Mouse (Mus musculus) gastrocnemius, adult 18-20 months (tissue): ENCODE measurements around the gene Tmem268. TPM values are rescaled to one million over a fixed set of nuclear protein-coding genes. Genes with fewer than 3 reads are reported as not detected.
A peak's percentile ranks its signal among the peaks of the same experiment; 100 is the strongest.

Source experiments
- DNase-seq: peaks from one replicate; pipeline ENCODE4 v3.0.0; 2021; ENCODE audit warnings: low spot score
- long read RNA-seq, 2 experiments: library from polyadenylated mRNA; stranded (forward); transcript quantifications; one replicate each; pipeline ENCODE4 v2.0.0; 2021
- total RNA-seq, 2 experiments: library from RNA; stranded (reverse); gene quantifications; 2 replicates each; pipeline ENCODE4 v1.2.3; 2021

The Tmem268 gene
- total RNA-seq: 10 to 100 TPM; 15.8 to 16.4 TPM
- long read RNA-seq, experiment 1, transcript Tmem268-201 (10 exons, 3,765 nt): major isoform, 16 of 31 reads
- long read RNA-seq, experiment 1, partial matches to known transcripts: 1 of 31 reads
- long read RNA-seq, experiment 1, other reads (novel, unspliced or antisense): 13 of 31 reads
- long read RNA-seq, experiment 2, transcript Tmem268-201 (10 exons, 3,765 nt): major isoform, 5 of 18 reads
- long read RNA-seq, experiment 2, partial matches to known transcripts: 2 of 18 reads
- long read RNA-seq, experiment 2, other reads (novel, unspliced or antisense): 11 of 18 reads

DNA sequence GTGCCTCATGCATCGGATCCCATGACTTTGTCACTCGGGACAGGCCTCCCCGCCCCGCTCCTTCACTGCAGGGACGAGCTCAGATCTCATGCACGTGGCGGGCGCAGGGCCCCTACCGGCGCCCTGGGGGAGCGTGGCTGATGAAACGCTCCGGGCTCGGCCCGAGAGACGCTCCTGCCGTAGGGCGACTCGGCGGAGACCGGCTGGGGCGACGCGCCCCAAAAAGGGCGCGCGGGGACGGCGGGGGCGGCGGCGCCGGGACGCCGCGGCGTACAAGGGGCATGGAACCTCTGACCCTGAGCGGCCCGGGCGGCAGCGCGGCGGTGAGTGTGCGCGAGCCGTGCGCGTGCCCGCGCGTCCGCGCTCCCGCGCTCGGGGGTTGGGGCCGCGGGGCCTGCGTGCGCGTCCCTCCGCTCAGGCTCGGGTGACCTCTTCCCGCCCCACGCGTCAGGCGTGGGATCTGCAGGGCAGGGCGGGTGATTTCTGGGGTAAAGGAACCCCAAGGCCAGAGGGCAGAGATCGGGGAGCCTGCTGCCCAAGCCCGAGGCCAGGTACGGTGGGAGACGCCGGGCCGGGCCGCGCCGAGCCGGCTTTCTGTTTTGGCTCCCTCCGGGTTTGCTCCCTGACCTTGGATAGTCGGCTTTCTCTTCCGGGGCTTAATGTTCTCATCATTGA lies at the start of gene Tmem268:
Gene Tmem268, plus strand, starts transcription at position 375 of the 675 bp plus-strand sequence.
- peak; percentile 75 for DNase-seq

DNA sequence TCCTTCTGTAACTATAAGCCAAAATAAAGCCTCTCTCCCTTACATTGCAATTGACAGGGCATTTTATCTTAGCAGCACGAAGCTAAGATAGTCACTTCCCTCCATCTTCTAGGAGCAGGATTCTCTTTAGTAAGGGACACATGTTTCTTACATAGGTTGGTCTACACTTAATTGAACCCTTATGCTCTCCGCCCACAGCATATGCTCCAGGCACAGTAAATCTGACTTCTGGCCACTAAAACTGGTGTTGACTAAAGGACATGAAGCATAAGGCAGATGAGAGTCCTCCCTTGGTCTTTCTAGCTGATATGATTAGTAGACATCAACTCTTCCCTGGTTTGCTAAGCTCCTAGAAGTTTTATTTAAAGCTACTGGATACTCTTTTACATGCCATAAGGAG lies 45.7 kb upstream of the Tmem268 start:
- no peak for DNase-seq

- DNase-seq: no peak
Observed at GRCm38 (mm10) chr4:63514454-63514984, 44.1 kb upstream of the Tmem268 start.

- no peak for DNase-seq
Observed at GRCm38 (mm10) chr4:63515021-63515420, 43.6 kb upstream of the Tmem268 start.

DNA sequence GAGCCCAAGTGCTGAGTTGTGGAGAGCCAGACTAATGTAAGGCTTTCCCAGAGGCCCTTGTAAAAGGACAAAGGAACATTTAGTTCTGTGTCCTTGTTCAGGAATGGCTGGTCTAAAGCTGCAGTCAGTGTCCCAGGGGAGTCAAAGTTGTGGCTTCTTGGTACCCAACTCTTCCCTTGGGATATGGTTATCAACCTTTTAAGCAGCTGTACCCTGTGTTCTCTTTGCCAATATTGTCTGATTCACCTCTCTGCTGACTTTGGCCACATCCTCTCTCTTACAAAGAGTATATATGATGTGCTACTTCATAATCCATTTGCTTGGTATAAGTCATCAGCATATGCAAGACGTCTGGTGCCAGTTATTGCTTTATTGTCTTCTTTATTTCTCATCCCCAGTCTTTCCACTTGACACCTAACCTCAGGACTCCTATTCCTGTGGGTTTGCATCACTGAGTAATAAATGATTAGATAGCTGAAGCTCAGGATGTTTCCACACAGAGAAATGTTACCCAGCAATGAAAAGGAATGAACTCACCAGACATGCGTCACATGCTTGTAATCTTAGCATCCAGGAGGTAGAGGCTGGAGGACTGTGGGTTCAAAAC lies 36.7 kb upstream of the Tmem268 start:
- DNase-seq: no peak

DNA sequence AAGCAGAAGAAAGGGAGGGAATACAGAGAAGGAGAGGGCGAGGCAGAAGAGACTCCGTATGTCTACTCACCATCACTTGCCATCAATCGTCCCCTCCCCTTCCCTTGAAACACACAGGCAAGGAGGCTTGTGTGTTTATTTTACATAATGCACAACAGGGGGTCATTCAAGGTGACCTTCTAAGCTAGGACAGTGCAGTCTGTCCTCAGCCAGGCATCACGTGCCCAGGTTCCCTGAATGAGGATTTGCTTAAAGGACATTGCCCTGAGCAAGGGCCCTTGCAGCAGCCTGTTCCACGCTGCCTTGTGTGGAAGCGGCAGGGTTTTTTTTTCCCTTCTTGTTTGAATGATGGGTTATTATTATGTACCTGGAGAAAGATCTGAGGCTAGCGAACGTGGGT lies 33.1 kb upstream of the Tmem268 start:
- DNase-seq: no peak

DNA sequence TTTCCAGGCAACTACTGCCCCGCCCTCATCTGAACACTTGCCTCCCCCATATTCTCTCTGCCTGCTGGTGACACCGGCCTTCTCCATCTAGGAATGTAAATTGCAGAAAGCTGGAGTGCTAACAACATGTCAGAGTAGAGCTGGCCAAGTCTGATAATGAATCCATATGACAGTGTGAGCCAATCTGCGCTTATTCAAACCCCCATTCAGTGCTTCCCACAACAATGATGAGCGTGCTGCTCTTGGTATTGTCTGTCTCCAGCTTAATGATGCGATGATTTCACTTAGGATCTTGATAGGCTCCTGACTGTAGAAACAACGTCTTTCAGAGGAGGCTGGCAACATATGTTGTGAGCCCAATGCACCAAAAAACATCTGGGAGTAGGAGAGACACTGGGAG lies 29.6 kb upstream of the Tmem268 start:
- no peak for DNase-seq

DNA sequence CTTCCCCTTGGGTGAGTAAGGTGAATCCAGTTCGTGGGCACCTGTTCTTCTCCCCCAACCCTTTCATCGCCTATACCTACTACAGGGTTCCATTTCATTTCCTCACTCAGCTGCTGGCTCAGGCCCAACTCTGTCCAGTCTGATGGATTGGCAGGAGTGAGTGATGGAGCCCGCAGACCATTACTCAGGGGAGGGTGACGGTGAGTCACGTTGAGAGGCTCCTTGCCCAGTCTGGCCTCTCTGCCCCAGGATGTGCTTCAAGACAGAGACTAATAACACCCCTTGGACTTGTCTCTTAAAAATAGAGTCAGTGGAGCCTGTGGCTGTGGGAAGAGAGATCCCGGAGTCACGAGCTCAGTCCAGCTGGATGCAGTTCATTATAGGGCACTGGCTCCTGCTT lies 28.2 kb upstream of the Tmem268 start:
- no peak for DNase-seq

DNA sequence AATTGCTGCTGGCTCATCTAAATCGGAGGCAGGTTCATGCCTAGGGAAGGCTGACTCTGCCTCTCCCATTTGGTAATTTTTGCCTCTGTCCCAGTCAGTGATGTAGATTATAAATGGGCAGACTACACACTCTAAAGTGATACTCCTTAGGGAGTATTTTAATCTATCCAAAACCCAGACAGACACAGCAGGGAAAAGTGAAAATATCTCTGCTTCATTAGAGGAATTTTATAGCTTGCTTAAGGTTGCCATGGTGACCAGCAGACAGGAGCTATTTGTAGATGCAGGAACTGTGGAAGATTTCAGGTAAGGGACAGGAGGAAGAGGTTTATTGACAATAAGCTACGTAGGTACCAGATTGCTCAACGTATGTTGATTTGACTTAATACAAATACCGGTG lies 21.0 kb upstream of the Tmem268 start:
- no peak for DNase-seq

- peak; percentile 54 for DNase-seq
Observed at GRCm38 (mm10) chr4:63542209-63542608, 16.4 kb upstream of the Tmem268 start.

GRCm38 (mm10) chr4:63543746-63544493 lies 14.7 kb upstream of the Tmem268 start:
- DNase-seq: no peak

GRCm38 (mm10) chr4:63544494-63545230 lies 13.9 kb upstream of the Tmem268 start, which contains the start of gene Atp6v1g1:
TSS of gene Atp6v1g1 (plus strand) at chr4:63544772.
- DNase-seq: peak; percentile 95

DNA sequence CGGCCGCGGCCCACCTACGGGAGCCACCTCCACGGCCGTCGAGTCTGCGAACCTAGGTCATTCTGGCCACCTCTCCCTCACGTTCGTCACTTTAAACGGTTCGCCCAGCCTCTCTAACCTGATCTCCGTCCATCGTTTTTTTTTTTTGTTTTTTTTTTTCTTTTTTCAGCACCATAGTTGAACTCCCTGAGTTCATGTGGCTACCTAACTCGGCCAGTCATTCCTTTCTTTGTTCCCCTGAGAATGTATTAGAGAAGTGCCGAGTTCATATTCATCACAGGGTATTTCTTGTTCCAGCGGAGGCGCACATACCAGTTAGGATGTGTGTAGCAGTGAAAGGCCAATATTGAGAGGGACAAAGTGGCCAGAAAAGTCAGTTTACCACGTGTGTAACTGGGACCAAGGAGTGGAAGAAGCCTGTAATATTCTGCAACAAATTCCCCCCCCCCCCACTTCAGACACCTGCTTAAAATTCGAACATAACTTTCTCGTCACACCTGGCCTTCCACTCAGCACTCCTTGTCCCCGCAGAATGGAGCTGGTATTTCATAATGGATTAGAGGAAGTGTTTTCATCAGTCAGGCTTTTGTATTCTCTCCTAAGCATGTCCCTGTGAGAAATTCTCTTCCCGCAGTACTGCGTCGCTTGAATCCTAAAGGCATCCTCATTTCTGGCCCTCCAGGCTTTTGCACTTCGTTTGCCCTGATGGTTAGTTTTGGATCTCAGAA lies 13.2 kb upstream of the Tmem268 start:
- DNase-seq: no peak

DNA sequence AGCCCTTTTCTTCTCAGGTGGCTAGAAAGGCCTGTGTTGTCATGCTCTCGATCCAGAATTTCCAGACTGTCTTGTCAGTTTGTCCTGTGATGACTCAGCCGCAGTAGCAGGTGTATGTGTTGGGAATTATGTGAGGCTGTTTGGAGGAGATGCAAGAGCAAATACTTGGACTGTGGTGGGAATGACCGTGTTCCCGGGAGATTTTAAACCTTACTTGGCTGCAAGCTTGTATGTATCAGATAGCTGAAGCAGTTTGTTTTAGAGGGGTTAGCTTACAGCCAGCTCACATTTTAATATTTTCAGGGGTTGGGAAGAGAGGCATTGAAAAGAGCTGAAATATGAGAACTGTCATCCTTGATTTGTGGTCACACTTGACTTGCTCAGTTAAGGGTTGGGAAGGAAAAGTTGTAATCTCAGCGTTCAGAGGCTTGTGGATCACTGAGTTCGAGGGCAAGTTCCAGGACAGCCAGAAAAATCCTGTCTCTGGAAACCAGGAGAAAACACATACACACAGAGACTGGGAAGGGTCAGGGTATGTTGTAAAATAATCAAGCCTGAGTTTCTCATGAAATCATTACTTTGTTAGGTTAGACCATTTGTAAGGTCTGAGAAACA lies 12.0 kb upstream of the Tmem268 start:
- peak; percentile 46 for DNase-seq

- no peak for DNase-seq
Observed at GRCm38 (mm10) chr4:63547799-63548198, 10.8 kb upstream of the Tmem268 start.

DNA sequence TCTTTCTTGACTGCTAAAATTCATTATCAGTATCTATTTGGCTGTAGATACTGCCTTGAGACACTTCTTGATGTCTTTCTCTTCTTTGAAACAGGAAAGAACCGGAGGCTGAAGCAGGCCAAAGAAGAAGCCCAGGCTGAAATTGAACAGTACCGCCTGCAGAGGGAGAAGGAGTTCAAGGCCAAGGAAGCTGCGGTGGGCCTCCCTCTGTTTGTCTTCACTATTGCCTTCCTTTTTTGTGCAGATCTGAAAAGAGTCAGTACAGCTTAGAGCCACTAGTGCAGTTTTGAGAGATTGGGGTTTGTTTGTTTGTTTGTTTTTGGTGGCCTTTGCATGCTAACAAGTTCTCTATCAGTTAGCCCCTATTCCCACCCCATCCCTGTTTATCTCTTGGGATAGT lies 10.1 kb upstream of the Tmem268 start:
- DNase-seq: no peak

GRCm38 (mm10) chr4:63550908-63551307 lies 7.7 kb upstream of the Tmem268 start:
- no peak for DNase-seq

- DNase-seq: no peak
Observed at GRCm38 (mm10) chr4:63552865-63553264, 5.7 kb upstream of the Tmem268 start.

DNA sequence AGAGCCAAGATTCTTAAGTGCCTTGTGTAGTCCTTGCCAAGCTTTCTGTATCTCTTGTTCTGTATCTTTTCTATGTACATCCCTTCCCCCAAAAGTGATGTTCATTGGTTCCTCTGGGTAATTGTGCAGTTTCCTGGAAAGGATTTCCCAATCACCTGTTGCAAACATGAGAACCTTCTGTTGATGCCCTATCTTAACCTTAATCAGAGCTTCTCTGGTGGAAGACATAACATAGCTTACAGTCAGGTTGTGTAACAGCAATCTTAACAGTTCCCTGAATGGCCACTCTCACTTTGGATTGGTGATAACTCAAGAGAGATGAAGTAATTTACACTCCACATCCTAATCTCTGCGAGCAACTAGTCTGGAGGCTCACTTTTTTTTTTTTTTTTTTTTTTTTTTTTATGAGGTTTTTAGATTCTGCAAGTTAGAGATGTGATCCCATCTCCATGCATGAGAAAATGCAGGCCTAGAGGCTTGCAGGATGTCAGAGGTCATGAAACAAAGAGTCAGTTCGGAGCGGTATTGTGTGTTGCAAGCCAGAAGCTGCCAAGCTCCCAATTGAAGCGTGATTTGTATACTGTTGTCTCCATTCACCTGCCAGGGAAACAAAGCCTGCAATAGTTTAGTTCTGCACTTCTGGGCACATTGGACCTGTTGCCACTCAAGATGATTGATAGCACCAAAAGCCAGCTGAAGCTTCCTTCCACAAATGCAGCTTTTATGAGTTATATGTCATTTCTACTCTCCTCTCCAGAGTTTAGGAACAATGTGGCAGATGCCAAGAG lies 4.6 kb upstream of the Tmem268 start:
- no peak for DNase-seq
